Mouse (Mus musculus) right cerebral cortex, postnatal 4 days (tissue): ENCODE data around the gene Chmp5.
A peak's percentile ranks its signal among the peaks of the same experiment; 100 is the strongest.

Experiments
- DNase-seq: peaks from one replicate; pipeline ENCODE4 v3.0.0-alpha.2; 2022

Gene Chmp5

GRCm38 (mm10) chr4:40947565-40948159, 545 bp upstream of the Chmp5 start:
- DNase-seq = no peak

GRCm38 (mm10) chr4:40953521-40953920, 5.3 kb downstream of the Chmp5 start:
- DNase-seq = no peak

- no peak for DNase-seq
Measured at GRCm38 (mm10) chr4:40955942-40956341, 7.7 kb downstream of the Chmp5 start.

GRCm38 (mm10) chr4:40963536-40963935, 15.3 kb downstream of the Chmp5 start:
- no peak for DNase-seq

GRCm38 (mm10) chr4:40969161-40969560, 21.0 kb downstream of the Chmp5 start:
- no peak for DNase-seq

GRCm38 (mm10) chr4:40969781-40970591, 21.8 kb downstream of the Chmp5 start:
- DNase-seq = no peak

- no peak for DNase-seq
Measured at GRCm38 (mm10) chr4:40970592-40970841, 22.3 kb downstream of the Chmp5 start.

GRCm38 (mm10) chr4:40970842-40971701, 22.9 kb downstream of the Chmp5 start, which contains the start of gene Nfx1:
Gene Nfx1 (plus strand): TSS chr4:40970906.
- DNase-seq = peak; percentile 93

- DNase-seq = peak; percentile 50
Measured at GRCm38 (mm10) chr4:40971744-40972143, 23.5 kb downstream of the Chmp5 start.

- no peak for DNase-seq
Measured at GRCm38 (mm10) chr4:40974011-40974410, 25.8 kb downstream of the Chmp5 start.

- DNase-seq = no peak
Measured at GRCm38 (mm10) chr4:40975678-40976077, 27.5 kb downstream of the Chmp5 start.

- DNase-seq = no peak
Measured at GRCm38 (mm10) chr4:40976651-40977050, 28.4 kb downstream of the Chmp5 start.

- no peak for DNase-seq
Measured at GRCm38 (mm10) chr4:40979430-40979829, 31.2 kb downstream of the Chmp5 start.

- no peak for DNase-seq
Measured at GRCm38 (mm10) chr4:40982486-40982885, 34.3 kb downstream of the Chmp5 start.

- no peak for DNase-seq
Measured at GRCm38 (mm10) chr4:40983686-40984085, 35.5 kb downstream of the Chmp5 start.

GRCm38 (mm10) chr4:40989633-40990032, 41.4 kb downstream of the Chmp5 start:
- DNase-seq = no peak

GRCm38 (mm10) chr4:40996302-40996701, 48.1 kb downstream of the Chmp5 start:
- no peak for DNase-seq

- no peak for DNase-seq
Measured at GRCm38 (mm10) chr4:40997916-40998315, 49.7 kb downstream of the Chmp5 start.

- no peak for DNase-seq
Measured at GRCm38 (mm10) chr4:41000271-41000670, 52.1 kb downstream of the Chmp5 start.

- DNase-seq = no peak
Measured at GRCm38 (mm10) chr4:41000842-41001639, 52.8 kb downstream of the Chmp5 start.

GRCm38 (mm10) chr4:41013351-41013750, 65.1 kb downstream of the Chmp5 start:
- DNase-seq = no peak
